Mouse (Mus musculus): Measurements from ENCODE around the gene Vav1. TPM values are rescaled to one million over a fixed set of nuclear protein-coding genes. Genes with fewer than 3 reads are reported as not detected.

Gene Vav1
- polyA plus RNA-seq, 1 experiment from 2014 or later: 0.61 TPM

DNA sequence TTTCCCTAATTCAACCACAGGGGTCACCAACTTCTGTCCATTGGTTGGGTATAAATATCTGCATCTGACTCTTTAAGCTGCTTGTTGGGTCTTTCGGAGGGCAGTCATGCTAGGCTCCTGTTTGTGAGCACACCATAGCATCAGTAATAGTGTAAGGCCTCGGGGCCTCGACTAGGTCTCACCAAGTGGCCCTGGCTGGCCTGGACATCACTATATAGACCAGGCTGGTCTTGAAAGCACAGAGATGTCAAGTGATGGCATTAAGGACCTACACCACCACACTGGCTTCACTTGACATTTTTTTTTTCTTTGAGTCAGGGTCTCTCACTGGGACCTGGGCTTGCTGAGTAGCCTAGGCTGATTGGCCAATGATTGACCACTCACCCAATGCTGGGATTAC is 20.7 kb upstream of the Vav1 start:
- 88% methylated on average over 3 of the region's 3 CpGs for WGBS
- peaks cover 84% of the 10 kb centered on the region for H3K36me3 ChIP-seq (ENCODE audit: poor library complexity, severe bottlenecking)

DNA sequence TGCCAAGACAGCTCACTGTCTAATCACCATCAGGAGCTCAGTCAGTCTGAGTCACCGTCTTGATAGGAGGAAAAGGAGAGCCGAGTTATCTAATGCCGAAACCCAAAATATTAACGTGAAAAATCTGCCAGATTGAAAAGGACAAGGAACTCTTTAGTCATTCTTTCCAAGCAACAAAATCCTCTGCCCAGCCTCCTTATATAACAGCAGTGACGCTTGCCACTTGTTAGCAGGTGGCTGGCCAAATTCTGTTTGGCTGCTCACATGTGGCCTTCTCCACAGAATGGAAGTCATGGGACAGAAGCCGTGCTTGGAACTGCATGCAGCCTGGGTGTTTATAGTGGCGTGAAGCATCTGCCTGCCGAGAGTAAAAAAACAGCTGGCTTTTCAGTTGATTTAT is 19.2 kb upstream of the Vav1 start:
- Histone ChIP-seq H3K9ac (no peak overlapping the region), H3K9me3 (replicated peaks) (no peaks in the 10 kb centered on the region), H3K4me3 (no peak overlapping the region), H3K27ac (no peak overlapping the region), H3K4me1 (0 out of 2 replicates have a peak, but pooled peaks cover under 1% of the 10 kb centered on the region), H3K27me3 (no peaks in the 10 kb centered on the region), H3K4me2 (no peak overlapping the region), H3K36me3 (ENCODE audit: poor library complexity, severe bottlenecking) (peaks cover 79% of the 10 kb centered on the region)
- WGBS: 94% methylated on average over 8 of the region's 8 CpGs
- no peak for ATAC-seq

More for the DNA sequence above, 20.7 kb upstream of the Vav1 start:
- H3K27ac ChIP-seq: no peak overlapping the region
- no peaks in the 10 kb centered on the region for H3K27me3 ChIP-seq
- H3K4me3 ChIP-seq: no peak overlapping the region
- H3K4me2 ChIP-seq: no peak overlapping the region
- H3K9ac ChIP-seq: no peak overlapping the region
- no peaks in the 10 kb centered on the region for H3K9me3 ChIP-seq (replicated peaks)
- no peak for ATAC-seq
- H3K4me1 ChIP-seq: no peaks in the 10 kb centered on the region

DNA sequence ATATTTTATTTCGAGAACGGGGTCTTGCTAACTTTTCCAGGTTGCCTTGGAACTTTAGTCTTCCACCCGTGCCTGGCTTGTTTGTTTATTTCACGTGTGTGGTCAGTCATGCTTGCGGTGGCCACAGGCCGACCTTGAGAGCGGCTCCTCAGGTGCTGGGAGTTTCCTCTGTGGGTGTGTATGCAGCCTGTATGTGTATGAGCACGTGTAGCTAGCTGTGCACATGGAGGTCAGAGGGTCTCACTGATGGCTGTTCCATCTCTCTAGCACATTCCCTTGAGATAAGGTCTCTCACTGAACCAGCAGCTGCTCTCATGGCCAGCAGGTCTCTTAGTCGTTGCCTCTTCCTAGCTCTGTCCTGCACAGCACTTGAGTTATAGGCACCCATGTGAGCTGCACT is 18.5 kb upstream of the Vav1 start:
- H3K4me1 ChIP-seq: 0 out of 2 replicates have a peak, but pooled peaks cover 3% of the 10 kb centered on the region
- H3K27me3 ChIP-seq: no peaks in the 10 kb centered on the region
- 91% methylated on average over 9 of the region's 9 CpGs for WGBS
- no peak overlapping the region for H3K27ac ChIP-seq
- no peaks in the 10 kb centered on the region for H3K9me3 ChIP-seq (replicated peaks)
- H3K4me2 ChIP-seq: no peak overlapping the region
- H3K4me3 ChIP-seq: no peak overlapping the region
- H3K36me3 ChIP-seq (ENCODE audit: poor library complexity, severe bottlenecking): peaks cover 72% of the 10 kb centered on the region
- ATAC-seq: no peak
- H3K9ac ChIP-seq: no peak overlapping the region

DNA sequence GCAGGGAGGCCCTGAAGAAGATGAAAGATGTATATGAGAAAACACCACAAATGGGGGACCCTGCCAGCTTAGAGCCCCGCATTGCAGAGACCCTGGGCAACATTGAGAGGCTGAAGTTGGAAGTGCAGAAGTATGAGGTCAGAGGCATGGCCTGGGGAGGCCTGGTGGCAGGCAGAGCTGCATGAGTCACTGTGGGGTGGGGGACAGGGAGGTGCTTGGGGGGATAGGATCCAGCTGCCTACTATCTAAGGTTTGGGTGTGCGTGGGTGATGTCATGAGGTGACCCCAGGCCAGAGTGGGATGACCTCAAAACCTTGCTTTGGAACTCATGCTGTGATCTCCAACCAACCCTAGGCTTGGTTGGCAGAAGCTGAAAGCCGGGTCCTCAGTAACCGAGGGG is 17.6 kb upstream of the Vav1 start:
- no peak overlapping the region for H3K9ac ChIP-seq
- no peaks in the 10 kb centered on the region for H3K9me3 ChIP-seq (replicated peaks)
- H3K36me3 ChIP-seq (ENCODE audit: poor library complexity, severe bottlenecking): peaks cover 69% of the 10 kb centered on the region
- H3K27me3 ChIP-seq: no peaks in the 10 kb centered on the region
- 0 out of 2 replicates have a peak, but pooled peaks cover 3% of the 10 kb centered on the region for H3K4me1 ChIP-seq
- no peak for ATAC-seq
- no peak overlapping the region for H3K27ac ChIP-seq
- H3K4me3 ChIP-seq: no peak overlapping the region
- WGBS: 91% methylated on average over 4 of the region's 4 CpGs
- H3K4me2 ChIP-seq: no peak overlapping the region

DNA sequence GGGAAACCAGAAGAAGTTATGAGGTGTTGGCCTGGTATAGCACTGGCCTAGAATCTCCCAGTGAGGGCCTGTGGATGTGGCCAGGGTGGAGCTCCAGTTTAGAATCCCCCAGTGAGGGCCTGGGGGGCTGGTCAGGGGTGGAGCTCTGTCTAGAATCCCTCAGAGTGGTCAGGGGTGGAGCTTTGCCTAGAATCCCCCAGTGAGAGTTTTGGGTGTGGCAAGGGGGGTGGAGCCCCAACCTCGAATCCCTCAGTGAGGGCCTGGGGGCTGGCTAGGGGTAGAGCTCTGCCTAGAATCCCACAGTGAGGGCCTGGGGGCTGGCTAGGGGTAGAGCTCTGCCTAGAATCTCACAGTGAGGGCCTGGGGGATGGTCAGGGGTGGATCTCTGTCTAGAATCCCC is 17.1 kb upstream of the Vav1 start:
- peaks cover 66% of the 10 kb centered on the region for H3K36me3 ChIP-seq (ENCODE audit: poor library complexity, severe bottlenecking)
- WGBS: 44% methylated on average over 1 of the region's 1 CpGs
- no peak overlapping the region for H3K27ac ChIP-seq

DNA sequence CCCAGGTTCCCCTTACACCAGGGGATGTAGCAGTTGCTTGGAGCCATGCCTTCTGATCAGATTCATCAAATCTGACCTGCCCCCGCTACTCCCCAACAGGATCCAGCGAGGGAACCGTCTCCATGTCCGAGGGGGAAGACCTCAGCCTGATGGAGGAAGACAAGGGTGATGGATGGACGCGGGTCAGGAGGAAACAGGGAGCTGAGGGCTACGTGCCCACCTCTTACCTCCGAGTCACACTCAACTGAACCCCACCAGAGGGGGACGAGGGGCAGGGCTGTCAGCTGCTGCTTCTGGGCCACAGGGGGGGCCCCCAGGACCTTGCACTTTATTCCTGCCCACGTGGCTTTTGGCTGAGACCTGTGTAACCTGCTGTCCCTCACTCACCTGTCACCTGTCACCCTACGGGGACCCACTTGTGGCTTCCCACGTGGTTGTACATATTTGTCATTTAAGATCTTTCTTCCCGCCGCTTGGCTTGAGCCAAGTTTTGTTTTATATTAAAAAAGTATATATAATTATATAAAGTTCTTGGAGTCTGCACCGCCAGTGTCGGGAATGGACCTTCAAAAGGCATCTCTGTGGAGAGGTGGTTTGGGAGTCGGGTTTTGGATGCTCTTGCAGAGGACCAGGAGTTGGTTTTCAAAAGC is 15.9 kb upstream of the Vav1 start:
- H3K27me3 ChIP-seq: no peaks in the 10 kb centered on the region
- no peak overlapping the region for H3K9ac ChIP-seq
- H3K36me3 ChIP-seq (ENCODE audit: poor library complexity, severe bottlenecking): peaks cover 56% of the 10 kb centered on the region
- ATAC-seq: no peak
- H3K27ac ChIP-seq: no peak overlapping the region
- 0 out of 2 replicates have a peak, but pooled peaks cover 3% of the 10 kb centered on the region for H3K4me1 ChIP-seq
- 93% methylated on average over 17 of the region's 17 CpGs for WGBS
- H3K4me3 ChIP-seq: no peak overlapping the region
- H3K4me2 ChIP-seq: no peak overlapping the region
- H3K9me3 ChIP-seq (replicated peaks): no peaks in the 10 kb centered on the region

More for the DNA sequence above, 17.1 kb upstream of the Vav1 start:
- ATAC-seq: no peak
- Histone ChIP-seq H3K9me3 (replicated peaks) (no peaks in the 10 kb centered on the region), H3K9ac (no peak overlapping the region), H3K4me2 (no peak overlapping the region), H3K27me3 (no peaks in the 10 kb centered on the region), H3K4me1 (0 out of 2 replicates have a peak, but pooled peaks cover 3% of the 10 kb centered on the region), H3K4me3 (no peak overlapping the region)

DNA sequence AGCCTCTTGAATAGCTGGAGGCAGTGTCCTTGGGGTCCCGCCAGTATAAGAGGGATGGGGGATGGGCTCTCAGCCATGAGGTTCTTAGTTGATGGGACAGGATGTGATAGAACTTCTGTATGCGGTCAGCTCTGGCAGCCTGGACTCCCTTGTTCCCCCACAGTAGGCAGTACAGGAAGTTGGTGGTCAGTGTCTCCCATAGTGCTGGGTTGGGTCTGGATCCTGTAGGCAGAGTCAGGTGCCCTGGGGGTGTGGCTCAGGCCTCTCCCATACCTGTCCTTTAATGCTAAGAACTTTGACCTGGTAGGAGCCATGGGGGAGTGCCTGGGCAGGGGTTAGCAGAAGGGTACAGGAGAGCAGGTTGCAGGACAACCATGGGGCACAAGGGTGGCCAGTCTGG is 14.7 kb upstream of the Vav1 start:
- Histone ChIP-seq H3K9me3 (replicated peaks) (no peaks in the 10 kb centered on the region), H3K9ac (no peak overlapping the region), H3K4me2 (no peak overlapping the region), H3K36me3 (ENCODE audit: poor library complexity, severe bottlenecking) (peaks cover 45% of the 10 kb centered on the region), H3K27me3 (no peaks in the 10 kb centered on the region), H3K4me1 (0 out of 2 replicates have a peak, but pooled peaks cover 3% of the 10 kb centered on the region), H3K27ac (no peak overlapping the region), H3K4me3 (no peak overlapping the region)
- whole genome bisulfite sequencing: 91% methylated on average over 2 of the region's 2 CpGs
- no peak; the same call in 1 of the 2 replicates for ATAC-seq

DNA sequence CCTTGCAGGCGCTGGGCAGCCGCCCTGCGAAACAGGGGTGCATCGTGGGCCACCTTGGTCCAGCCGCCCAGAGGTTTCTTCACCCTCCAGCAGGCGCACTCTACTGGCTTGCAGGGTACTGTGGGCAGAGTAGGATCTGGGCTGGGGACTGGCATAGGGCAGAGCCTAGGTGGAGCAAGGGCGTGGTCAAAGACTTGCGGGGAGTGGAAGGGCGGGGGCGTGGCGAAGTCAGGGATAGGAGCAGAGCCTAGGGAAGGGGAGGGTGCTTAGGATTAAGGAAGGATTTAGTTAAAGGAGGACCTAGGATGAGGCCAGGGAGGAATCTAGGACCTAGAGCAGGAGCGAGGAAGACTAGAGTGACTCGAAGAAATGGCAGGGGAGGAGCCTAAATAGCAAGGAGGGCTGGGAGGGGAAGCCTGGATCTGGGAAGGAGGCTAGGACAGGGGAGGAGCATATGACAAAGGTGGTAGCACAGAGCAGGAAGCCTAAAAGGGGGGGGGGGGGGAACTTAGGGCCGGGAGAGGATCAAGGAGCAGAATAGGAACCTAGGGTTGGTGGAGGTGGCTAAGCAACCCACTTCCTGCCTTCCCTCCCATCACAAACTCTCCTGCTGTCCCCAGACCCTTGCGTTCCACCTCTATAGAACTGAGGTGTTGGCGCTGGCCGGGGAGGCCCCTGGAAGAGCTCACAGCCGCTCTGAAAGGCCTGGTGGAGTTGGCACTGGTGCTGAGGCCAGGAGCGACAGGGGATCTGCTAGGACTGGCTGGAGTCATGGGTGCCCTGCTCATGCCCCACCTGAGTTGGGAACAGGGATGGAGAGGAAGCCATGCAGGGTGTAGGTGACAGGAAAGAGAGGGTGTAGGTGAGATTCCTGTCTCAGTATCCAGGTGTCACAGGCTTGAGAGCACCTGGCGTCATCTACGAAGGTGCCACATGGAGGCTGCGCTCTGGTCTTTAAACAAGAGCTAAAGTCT is 13.6 kb upstream of the Vav1 start:
- no peak overlapping the region for H3K4me2 ChIP-seq
- no peak overlapping the region for H3K27ac ChIP-seq
- H3K4me3 ChIP-seq: no peak overlapping the region
- H3K9ac ChIP-seq: no peak overlapping the region
- no peaks in the 10 kb centered on the region for H3K9me3 ChIP-seq (replicated peaks)
- 0 out of 2 replicates have a peak, but pooled peaks cover 3% of the 10 kb centered on the region for H3K4me1 ChIP-seq
- H3K27me3 ChIP-seq: no peaks in the 10 kb centered on the region
- peaks cover 34% of the 10 kb centered on the region for H3K36me3 ChIP-seq (ENCODE audit: poor library complexity, severe bottlenecking)
- peak; percentile 57 for ATAC-seq
- 26% methylated on average over 21 of the region's 22 CpGs for WGBS

DNA sequence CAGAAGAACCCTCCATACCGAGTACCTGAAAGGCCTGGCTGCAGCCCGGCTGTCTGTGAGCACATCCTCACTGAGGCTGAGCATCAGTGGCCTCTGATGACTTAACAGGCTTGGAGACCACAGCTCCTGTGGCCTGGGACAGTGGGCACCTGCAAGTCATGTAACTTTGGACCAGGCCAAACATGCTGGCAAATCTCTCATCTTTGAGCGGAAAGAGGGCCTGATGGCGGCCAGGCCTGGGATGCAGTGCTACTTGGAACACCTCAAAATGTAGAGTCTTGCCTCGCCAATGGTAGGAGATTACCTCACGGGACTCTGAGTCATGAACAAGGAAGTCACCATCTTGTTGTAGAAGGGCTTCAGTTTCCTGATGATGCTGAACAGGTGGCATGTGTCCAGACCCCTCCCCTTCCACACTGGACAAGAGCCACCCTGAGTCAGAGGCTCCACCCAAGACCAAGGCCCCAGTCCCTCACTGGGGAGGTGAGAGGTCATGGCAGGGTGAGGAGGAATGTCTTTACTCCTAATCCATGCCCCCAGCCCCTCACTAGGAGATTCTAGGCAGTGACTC is 11.3 kb upstream of the Vav1 start:
- Histone ChIP-seq H3K9ac (no peak overlapping the region), H3K36me3 (ENCODE audit: poor library complexity, severe bottlenecking) (peaks cover 11% of the 10 kb centered on the region; the same call in 1 of the 2 replicates), H3K27me3 (peaks cover 13% of the 10 kb centered on the region), H3K4me1 (0 out of 2 replicates have a peak, but pooled peaks cover 3% of the 10 kb centered on the region), H3K4me3 (no peak overlapping the region), H3K9me3 (replicated peaks) (no peaks in the 10 kb centered on the region), H3K27ac (no peak overlapping the region), H3K4me2 (no peak overlapping the region)
- 92% methylated on average over 6 of the region's 6 CpGs for WGBS
- ATAC-seq: no peak

DNA sequence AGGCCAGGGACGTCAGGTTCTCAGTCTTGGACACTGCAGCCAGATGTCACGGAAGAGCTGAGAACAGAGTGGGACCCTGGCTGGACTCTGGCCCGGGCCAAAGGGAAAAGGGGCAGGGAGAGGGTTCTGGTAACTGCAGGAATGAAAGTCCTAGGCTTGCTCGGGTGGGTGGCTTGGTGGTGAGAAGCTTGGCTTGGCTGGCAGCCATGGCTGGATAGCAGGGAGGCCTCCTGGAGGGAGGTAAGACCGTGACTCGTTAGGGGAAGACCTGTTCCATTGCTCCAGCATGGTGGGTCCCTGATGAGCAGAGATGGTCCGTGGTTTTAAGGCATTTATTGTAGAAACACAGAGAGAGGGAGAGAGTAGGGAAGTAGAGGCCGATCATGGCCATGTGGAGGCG is 7.6 kb upstream of the Vav1 start:
- Histone ChIP-seq H3K36me3 (ENCODE audit: poor library complexity, severe bottlenecking) (no peaks in the 10 kb centered on the region), H3K9ac (no peak overlapping the region), H3K9me3 (replicated peaks) (no peaks in the 10 kb centered on the region), H3K4me2 (no peak overlapping the region), H3K27ac (no peak overlapping the region), H3K4me3 (no peak overlapping the region), H3K27me3 (peaks cover 48% of the 10 kb centered on the region), H3K4me1 (peaks cover 16% of the 10 kb centered on the region)
- ATAC-seq: no peak
- 68% methylated on average over 9 of the region's 9 CpGs for WGBS

DNA sequence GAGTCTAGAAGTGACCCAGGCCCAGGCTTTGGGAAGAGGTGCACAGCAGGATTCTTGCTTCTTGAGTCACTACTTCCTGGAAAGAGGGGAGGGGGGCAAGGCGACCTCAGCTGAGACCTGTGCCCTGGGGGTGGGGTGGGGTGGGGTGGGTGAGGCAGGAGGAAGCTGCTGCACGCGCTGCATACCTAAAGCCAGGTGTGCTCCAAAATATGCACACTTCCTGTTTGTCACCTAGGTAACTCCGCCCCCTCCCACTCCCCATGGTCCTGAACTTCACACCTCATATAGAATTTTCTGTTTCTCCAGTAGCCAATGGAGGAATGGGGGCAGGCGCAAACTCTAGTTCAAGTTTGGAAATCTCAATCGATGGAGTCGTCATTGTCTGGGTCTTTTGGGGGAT is 5.1 kb upstream of the Vav1 start:
- ATAC-seq: no peak
- Histone ChIP-seq H3K4me3 (no peak overlapping the region), H3K9ac (no peak overlapping the region), H3K27me3 (peaks cover 52% of the 10 kb centered on the region), H3K36me3 (ENCODE audit: poor library complexity, severe bottlenecking) (no peaks in the 10 kb centered on the region), H3K4me2 (no peak overlapping the region), H3K4me1 (peaks cover 22% of the 10 kb centered on the region), H3K9me3 (replicated peaks) (no peaks in the 10 kb centered on the region), H3K27ac (no peak overlapping the region)
- 46% methylated on average over 7 of the region's 7 CpGs for WGBS

DNA sequence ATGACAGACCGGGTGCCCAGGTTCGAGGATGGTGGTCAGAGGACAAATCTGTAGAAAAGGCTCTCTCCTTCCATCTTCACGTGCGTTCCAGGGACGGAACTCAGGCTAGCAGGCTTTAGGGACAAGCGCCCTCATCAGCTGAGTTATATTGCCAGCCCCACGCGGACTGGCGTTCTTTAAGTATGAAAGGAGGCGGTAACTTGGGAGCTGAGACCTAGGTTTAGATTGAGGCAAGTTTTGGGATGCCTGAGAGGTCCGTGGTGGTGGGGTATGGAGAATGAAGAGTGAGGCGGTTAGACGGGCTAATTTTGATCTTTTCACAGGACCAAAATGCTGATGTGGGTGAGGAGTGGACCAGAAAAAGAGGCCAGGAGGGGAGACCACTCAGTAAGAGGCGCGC is 4.2 kb upstream of the Vav1 start:
- 0 out of 2 replicates have a peak overlapping the region, but pooled peaks have one; percentile 34 for H3K9ac ChIP-seq
- H3K36me3 ChIP-seq (ENCODE audit: poor library complexity, severe bottlenecking): no peaks in the 10 kb centered on the region
- H3K27ac ChIP-seq: no peak overlapping the region
- H3K9me3 ChIP-seq (replicated peaks): no peaks in the 10 kb centered on the region
- peak overlapping the region; percentile 65 for H3K4me2 ChIP-seq
- H3K4me3 ChIP-seq: peak overlapping the region; percentile 45
- H3K27me3 ChIP-seq: peaks cover 55% of the 10 kb centered on the region
- H3K4me1 ChIP-seq: peaks cover 22% of the 10 kb centered on the region
- ATAC-seq: peak; percentile 3
- WGBS: 6% methylated on average over 15 of the region's 15 CpGs

All from forebrain, embryonic 13.5 days (tissue).